Mouse (Mus musculus) frontal cortex, adult 2 months (tissue): ENCODE results near the gene Amn1. TPM values are rescaled to one million over a fixed set of nuclear protein-coding genes. Genes with fewer than 3 reads are reported as not detected.
"Not testable (repeated sequence)": the region's sequence is repeated elsewhere in the genome, so short reads cannot be mapped to it uniquely, and the experiment has no call there.

Source experiments
- DNase-seq, 2 experiments: peaks; one replicate each; pipeline ENCODE4 v3.0.0; 2022; ENCODE audit warnings: low spot score in 1 of 2; ENCODE audit errors: extremely low spot score in 1 of 2
- polyA plus RNA-seq: library from polyadenylated mRNA; depleted of rRNA; stranded (reverse); fragments of >200 nt; gene quantifications from 2 replicates; pipeline ENCODE4 v1.2.3, GENCODE M21; 2012; rRNA removed

The Amn1 gene
- polyA plus RNA-seq: 26.6 and 32.6 TPM in 2 replicates

DNA sequence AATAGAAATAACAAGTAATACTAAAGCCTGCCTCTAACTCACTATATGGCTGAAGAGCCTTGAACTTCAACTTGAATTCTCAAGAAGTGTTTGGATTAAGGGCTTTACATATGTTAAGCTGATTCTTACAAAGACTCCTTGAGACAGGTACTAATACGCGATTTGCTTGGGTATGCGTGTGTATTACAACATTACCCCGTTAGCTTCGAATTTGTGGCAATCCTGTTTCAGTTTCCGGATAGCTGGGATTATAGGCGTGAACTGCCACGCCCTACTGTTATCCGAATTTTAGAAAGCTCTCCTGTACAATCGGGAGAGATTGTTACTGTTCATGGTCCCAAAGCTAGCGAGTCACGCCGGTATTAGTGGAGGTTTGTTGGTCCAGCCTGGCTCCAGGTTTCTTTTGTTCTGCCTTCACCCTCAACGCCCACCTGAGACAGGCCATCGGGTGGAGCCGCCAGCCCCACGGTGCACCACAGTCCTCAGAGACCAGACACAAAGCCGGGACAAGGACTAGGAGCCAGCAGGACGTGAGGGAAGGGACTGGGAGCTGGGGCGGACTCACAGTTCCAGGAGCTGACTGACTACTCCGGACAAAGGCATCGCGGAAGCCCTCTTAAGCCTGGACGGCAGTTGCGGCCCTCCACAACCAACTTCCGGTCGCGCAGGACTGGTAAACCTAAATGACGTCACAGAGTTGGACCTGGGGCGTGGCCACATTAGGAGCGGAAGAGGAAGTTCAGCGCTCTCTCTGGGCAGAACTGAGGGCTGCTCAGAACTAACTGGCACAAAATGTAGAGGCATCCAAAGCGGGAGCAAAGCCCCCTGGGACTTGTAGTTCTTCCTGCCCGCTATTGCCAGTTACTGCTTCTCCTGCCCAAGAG is at the start of gene Amn1:
TSS of gene Amn1 (minus strand) at position 672 of the 884 bp plus-strand sequence.
- peak; percentile 96 for DNase-seq

DNA sequence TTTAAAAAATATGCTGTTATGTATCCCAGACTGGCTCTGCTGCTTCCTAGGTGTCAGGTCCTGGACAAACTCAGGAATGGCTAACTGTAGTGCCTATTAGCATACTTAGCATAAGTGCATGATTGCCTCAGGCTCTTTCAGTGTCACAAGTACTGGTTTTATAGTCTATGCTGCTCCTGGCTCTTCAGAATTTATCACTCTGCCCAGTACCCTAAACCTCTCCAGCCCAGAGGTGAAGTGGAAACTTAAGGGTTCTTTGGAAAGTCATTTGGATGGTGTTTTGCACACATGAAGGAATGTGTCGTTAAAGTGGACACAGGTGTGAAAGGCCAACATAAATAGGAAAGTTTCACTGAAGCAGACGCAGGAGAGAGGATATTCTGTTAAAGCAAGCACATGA is 48.3 kb upstream of the Amn1 start:
- DNase-seq: no peak

DNA sequence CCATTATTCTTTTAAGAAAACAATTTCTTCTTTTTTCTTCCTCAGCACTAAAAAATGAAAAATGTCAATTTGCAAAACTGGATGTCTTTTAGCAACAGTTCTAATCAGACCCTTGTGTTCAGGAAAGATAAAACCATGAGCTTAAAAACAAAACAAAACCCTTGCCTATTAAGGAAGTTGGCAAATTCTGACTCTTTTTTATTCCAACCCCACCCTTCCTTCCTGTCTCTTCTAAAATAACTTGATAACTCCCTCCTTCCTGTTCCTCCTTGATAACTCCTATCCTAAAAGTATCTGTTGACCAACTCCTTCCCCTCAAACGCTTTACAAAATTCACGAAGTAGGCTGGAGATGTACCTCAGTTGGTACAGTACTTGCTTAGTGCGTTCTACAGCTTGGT is 45.4 kb upstream of the Amn1 start:
- DNase-seq: no peak

DNA sequence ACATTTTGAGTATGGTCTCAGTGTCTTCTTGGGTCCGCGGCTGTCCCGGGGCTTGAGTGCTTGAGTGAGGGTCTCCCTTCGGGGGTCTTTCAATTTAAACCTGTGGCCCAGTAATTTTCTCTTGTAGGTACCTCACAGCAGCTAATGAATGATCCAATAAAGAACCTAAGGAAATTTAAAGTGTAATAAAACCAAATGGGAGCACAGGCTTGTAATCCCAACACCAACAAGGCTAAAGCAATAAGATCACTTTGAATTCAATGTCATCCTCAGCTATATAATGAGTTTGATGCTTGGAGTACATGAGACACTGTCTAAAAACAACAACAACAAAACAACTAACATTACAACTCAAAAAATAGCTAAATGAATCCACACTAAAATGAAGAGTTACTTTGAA is 36.2 kb upstream of the Amn1 start:
- DNase-seq: no peak

DNA sequence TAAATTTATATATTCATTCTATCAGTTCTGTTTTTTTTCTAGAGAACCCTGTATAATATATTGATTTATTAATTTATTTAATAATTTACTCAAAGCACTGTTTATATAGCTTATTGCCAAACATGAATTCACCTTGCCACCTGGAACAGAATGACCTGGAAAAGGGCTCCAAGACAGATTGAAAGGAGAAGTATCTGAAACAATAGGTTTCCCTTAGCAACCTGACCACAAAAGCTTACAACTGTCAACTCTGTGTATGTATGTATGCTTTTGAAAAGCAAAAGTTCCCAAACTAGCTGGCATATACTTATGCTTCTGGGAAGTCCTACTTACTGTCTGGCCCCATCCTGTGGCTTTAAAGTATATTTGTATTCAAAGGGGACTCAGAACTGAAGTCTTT is 32.8 kb upstream of the Amn1 start:
- no peak for DNase-seq

DNA sequence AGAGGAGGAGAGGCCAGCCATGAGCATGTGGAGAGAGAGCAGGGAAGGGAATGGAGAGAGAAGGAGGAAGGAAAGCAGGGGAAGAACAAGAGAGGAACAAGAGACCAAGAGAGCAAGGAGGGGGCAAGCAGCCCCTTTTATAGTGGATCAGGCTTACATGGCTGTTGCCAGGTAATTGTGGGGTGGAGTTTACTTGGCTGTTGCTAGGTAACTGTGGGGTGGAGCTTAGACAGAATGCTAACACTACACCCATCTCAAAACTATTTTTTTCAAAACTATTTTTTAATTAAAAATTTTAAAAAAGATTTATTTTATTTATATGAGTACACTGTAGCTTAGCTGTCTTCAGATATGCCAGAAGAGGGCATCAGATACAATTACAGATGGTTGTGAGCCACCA is 10.1 kb upstream of the Amn1 start:
- no peak for DNase-seq

DNA sequence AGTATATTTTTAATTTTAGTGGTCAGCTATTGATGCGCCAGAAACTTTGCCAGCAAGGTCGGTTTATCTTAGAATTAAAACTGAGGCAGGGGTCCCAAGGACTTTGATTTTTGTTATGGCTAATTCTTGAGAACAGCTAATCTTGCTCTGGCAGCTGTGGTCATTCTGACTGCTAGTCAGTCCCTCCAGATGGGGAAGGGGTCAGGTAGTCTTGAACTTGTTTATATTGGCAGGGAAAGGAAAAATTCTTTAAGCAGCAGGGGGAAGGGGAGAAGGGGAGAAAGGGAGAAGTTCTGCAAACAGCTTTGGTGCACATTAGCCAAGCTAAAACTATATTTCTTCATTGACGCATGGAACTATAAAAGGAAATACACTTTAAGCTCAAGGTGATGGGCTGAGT is 8.6 kb upstream of the Amn1 start:
- DNase-seq: no peak

DNA sequence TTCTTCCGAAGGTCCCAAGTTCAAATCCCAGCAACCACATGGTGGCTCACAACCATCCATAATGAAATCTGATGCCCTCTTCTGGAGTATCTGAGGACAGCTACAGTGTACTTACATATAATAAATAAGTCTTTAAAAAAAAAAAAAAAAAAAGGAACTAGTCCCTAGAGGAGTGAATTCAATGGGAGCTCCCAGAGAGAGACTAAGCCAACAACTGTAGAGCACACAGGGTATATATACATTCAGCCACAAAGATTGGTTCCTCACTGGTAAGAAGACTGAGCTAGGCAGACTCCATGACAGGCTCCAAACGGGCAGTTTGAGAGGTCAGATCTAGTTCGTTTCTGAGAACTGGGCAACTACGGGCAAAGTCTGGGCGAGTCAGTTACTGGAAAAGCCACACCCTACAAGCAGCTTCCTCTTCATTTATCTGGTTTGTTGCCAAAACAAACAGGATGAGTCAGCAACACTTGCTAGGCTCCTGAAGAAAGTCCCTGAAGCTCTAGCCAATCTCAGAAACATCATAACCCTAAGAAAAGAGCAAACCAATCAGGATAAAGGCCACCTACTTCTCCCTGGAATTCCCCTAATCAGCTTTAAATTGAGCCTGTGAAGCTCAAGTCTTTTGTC is 4.9 kb upstream of the Amn1 start:
- DNase-seq: no peak

DNA sequence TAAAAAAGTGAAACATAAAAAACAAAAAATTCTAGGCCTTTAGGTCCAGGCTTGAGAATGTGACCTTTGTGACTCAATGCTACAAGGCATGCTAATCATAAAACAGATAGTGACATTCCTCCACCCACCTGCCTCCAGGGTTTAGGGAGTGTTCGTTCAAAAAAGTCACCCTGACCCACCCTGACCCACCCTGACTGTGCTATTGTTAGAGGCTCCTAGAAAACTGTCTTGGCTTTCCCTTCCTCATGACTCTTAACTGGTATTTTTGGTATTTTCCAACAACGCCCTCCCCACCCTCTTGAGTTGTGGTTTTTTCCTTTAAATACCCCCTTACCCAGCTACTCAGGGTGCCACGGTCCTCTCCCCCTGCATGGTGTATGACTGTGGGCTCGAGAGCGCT is 3.4 kb upstream of the Amn1 start:
- not testable (repeated sequence) for DNase-seq

DNA sequence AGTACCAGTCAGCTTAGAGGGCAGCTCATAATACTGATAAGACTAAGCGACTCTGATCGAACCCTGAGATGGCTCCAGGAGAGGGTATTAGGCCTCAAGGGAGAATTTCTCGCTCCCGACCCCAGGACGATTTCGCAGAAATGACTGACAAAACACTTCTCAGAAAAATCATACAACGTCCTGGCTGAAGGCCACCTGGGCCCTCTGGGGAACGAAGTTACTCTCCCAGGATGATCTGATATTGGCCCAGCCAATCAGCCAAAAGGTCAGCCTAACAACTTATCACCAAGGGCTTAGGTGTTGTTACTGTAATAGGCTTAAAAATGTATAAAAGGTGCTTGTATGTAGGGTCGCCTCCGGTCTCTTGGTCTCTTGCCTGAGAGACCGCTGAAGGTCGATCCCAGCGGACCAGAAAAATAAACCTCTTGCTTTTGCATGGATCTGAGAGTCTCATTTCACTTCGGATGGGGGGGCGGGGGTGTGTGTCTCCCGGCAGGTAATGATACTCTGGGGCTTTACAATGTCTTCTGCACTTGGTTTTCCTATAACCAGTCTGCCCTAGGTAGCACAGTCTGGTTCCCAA is 919 bp upstream of the Amn1 start:
- no peak for DNase-seq

DNA sequence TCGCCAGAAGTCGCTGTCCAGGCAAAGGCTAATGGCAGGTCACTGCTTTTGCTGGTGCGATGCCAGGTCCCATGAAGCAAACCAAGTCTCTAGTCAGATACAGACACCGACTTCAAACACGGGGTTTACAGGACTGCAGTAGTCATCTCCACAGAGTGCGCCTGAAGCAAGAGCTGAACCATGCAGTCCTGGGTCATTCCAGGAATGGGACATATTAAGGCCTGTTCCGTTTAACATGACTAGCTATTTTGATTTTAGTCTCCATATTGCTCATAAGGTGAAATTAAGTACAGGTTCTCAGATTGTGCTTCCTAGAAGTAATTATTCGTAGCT is 379 bp upstream of the Amn1 start:
- DNase-seq: no peak

DNA sequence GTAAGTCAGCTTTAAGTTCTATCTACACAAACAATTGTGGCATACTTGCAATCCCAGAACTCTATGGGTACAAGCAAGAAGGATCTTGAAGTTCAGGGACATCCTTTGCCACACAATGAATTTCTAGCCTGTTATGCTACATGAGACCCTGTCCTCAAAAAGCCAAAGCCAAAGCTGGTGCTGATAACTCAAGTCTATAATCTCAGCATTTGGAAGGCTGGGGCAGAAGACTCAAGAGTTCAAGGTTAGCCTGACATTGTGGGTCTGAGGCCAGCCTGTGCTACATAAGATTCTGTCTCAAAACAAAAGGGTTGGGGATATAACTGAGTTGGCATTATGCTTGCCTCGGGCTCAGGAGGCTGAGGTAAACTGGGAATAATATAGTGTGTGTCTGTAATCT is 1.1 kb downstream of the Amn1 start:
- no peak for DNase-seq

DNA sequence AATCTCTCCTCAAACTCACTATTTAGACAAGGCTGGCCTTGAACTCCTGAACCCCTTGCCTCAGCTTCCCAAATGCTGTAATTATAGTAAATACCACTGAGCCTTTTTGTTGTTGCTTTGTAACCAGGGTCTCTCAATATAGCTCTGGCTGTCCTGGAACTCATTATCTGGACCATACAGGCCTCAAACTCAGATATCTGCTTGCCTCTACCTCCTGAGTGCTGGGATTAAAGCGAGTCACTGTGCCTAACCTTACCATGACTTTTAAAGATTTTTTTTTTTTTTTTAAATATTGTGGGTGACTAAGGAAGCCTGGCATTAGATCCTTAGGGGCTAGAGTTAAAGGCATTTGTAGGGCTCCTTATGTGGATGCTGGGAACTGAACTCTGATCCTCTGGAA is 4.5 kb downstream of the Amn1 start:
- DNase-seq: no peak

DNA sequence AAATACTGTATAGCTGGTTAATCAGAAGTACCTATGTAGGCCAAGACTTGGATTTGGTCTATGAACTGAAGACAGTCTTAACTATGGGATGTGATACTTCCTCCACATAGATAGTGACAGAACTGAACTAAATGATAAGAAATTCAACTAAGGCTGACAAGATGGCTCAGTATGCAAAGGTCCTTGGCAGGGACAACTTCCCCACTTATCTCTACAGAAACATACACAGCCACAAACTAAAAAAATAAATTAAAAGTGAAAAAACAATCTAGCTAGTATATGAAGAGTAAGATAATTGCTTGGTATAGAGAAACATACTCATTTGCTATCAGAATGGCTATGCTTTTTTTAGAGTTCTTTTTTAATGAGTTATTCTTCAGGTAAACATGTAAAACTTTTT is 9.4 kb downstream of the Amn1 start:
- DNase-seq: no peak

DNA sequence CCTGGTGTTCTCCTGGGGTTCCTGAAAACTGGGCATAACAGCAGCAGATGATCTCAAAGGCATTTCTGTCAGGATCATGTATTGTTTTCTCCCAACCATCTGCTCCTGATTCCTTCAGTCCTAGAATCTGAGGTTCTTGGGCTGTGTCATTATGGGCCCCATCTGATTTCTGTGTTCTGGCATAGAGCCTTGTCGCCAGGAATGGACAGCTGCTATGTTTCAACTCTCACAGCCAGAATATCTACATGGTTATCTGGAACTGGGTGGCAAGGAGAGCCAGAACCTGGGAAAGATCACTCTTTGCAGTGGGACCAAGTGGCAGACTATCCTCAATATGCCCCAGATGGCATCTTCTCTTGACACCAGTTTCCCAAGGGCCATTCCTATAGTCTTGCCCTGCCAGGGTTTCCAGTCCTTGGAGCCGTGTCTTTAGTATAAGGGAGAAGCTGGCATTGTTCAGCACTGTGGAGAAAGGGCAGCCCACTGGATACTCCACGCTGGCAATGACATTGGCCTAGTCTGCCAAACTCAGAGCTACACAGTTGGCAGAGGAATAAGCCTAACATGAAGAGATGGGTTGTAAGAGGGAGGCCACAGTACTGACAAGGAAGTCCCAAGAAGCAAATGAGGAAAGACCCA is 13.5 kb downstream of the Amn1 start:
- no peak for DNase-seq

DNA sequence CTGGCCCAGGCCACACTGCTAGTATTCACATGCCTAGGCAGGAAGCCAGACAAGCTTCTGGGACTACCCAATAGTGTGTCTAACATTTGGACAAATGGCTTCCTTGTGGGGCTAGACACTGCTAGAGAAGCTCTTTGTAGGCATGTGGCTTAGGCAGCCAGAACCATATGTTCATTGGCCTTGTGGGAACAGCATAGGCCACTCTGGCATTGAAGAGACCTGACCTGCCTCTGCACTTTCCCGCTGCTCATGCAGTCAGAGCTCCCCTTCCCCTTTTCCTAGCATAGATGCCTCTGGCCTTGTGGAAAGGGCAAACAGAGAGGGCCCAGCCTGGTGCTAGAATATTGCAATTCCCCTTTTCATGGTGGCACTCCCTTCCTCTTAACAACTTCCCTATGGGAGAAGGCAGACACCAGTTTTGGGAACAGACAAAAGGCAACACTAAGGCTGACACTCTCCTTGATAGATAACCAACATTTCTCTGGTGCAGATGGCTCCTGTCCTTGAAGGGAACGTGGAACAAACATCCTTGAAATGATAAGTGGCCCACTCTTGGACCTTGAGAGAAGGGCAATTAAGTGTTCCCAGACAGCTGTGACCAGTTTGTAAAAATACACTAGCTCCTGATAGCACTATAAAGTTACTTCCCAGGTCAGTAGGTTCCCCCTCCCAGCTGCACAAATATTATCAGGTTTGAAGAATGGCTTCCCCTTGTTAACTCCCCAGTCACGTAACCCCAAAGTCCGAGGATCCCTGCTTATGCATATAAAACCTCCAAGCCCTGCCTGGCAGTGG is 14.5 kb downstream of the Amn1 start:
- DNase-seq: peak in 1 of 2 experiments; percentile 13

DNA sequence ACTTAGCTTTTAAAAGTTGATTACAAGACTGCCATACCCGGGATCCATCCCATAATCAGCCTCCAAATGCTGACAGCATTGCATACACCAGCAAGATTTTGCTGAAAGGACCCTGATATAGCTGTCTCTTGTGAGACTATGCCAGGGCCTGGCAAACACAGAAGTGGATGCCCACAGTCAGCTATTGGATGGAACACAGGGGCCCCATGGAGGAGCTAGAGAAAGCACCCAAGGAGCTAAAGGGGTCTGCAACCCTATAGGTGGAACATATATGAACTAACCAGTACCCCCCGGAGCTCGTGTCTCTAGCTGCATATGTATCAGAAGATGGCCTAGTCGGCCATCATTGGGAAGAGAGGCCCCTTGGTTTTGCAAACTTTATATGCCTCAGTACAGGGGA is 18.5 kb downstream of the Amn1 start:
- DNase-seq: not testable (repeated sequence)

DNA sequence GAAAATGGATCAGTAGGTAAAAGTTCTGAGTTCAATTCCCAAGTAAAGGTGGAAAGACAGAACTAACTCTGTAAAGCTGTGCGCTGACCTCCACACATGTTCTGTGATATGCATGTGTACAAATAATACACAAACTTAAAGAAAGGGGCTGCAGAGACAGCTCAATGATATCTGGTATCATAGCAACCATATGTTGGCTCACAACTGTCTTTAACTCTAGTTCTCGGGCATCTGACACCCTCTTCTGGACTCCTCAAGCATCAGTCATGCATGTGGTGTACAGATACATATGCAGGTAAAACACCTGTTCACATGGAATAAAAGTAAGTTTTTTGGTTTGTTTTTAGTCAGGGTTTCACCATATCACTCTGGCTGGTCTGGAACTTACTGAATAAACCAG is 20.1 kb downstream of the Amn1 start:
- no peak for DNase-seq

DNA sequence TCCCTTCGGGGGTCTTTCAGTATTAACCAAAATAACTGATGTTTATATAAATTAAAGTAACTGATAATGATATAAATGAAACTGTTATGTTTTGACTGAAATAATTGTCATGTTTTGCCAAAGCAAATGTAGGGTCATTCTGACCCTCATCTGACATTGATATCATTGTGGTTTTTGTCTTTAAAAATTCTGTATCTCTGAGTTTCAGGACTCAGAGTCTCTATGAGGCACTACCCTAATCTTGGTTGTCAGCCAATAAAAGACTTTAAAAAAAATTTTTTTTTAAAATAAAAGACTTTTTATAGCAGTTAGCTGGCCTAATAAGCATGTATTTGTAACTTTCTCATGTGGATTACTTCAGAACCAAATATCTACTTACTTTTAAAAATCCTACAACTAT is 20.8 kb downstream of the Amn1 start:
- no peak for DNase-seq

DNA sequence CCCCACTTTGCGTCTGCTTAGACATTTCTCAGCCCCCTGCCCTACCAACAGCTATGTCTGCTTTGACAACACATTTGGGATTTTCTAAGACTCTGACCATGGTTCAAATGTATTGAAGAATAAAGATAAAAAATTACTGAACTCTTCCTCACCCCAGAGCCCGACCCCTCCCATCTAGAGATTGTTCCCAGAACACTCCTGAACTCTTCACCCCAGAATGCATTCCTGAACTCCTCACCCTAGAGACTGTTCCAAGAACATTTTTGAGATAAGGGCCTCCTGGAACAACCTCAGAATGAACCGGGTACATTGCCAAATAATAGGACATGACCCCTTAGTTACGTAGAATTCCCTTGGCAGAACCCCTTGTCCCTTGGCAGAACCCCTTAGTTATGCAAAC is 21.5 kb downstream of the Amn1 start:
- not testable (repeated sequence) for DNase-seq
